Mouse (Mus musculus): Measurements from ENCODE around the gene Unk.

DNA sequence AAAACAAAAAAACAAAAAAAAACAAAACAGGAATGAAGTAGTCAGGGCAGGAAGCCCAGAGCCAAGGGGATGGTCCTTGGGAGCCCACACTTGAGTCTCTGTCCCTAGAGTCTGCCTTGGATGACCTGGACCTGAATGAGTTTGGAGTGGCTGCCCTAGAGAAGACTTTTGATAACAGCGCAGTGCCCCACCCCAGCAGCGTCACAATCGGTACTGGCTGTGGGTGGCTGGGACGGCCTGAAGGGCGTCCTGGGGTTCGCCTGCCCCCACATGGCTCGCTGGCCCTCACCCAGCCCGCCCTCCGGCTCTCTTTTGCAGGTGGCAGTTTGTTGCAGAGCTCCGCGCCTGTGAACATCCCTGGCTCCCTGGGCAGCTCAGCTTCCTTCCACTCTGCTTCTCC, 25.8 kb downstream of the Unk start:
- TF ChIP-seq CTCF (IDR thresholded peaks at IDR 0.05) (no peak), EP300 (IDR thresholded peaks at IDR 0.05) (no peak)

Measured in lung, postnatal 0 days (tissue).